Mouse (Mus musculus): ENCODE measurements around the gene Sin3a. TPM values are rescaled to one million over a fixed set of nuclear protein-coding genes. Genes with fewer than 3 reads are reported as not detected.
A peak's percentile ranks its signal among the peaks of the same experiment; 100 is the strongest.

Sin3a gene
- polyA plus RNA-seq, 1 experiment from 2014 or later: 13.3 TPM

DNA sequence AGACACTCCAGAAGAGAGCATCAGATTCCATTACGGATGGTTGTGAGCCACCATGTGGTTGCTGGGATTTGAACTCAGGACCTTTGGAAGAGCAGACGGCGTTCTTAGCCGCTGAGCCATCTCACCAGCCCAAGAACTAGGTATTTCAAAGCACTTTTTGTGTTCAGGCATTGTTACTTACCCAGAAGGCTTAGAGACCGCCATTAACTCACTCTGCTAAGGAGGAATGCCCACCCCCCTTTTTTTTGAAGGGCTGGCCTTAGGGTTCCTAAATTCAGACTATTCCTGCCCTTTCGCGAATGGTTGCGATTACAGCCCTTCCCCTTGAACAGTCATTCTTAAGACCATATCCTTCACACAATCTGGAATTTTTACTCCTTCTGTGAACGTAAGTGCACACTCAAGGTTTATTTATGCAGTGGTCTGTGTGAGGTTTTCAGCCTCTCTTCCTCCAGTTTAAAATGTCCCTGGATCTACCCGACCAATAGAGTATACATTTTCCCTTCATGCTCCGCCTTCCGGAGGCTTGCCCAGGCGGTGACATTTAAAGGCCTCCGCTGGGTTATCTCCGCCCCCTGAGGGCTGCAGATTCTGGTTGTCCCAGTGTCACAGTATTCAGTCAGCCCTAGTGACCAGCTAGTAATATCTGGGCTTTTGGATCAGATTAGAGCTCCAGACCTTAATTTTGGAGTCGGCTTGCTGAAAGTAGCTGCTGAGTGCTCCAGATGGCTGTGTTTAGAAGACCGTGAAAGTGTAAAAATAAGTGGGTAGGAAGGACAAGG is 3.2 kb downstream of the Sin3a start:
- H3K27me3 ChIP-seq: no peaks in the 10 kb centered on the region
- 0 out of 2 replicates have a peak, but pooled peaks cover 1% of the 10 kb centered on the region for H3K36me3 ChIP-seq
- H3K4me2 ChIP-seq: peak overlapping the region; percentile 99
- H3K4me3 ChIP-seq (replicated peaks): peak overlapping the region; percentile 94
- DNase-seq (peak; percentile 81), ATAC-seq (ENCODE audit: low read depth) (no peak)
- H3K9ac ChIP-seq: peak overlapping the region; percentile 92
- no peaks in the 10 kb centered on the region for H3K9me3 ChIP-seq (replicated peaks)
- peaks cover 59% of the 10 kb centered on the region for H3K4me1 ChIP-seq (replicated peaks)
- H3K27ac ChIP-seq: peak overlapping the region; percentile 99
- 10% methylated on average over 17 of the region's 17 CpGs for WGBS (ENCODE audit: insufficient replicate concordance)

DNA sequence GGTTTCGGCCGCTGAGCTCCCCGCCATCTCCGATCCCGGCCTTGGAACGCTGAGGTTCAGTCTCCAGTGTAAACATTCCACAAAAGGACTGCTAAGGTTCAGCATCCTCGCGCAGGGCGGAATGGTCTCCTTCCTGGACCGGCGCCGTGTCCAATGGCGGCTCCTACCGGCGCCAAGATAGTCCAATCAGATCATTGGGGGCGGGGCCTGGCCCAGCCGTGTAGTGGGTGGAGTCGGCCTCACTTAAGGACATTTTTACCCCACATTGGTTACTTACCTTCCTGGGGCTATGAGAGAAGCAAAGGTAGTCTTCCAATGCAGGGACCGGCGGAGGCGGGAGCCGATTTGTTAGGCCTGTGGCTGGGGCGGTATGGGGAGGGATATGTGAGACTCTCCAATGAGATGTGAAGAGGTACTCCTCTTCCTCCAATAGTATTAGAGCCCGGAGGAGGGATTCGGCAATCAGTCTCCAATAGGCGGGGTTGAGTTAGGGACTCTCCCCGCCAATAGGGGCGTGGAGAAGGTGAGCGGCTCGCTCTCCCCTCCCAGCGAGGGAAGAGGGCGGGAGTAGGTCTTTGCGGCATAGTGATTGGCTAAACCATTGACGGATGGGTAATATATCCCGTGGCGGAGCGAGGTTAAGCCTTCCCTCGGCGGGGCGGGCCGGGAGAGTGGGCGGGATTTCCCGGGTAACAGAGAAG is 4.0 kb downstream of the Sin3a start:
- Histone ChIP-seq H3K27ac (peak overlapping the region; percentile 99), H3K36me3 (0 out of 2 replicates have a peak, but pooled peaks cover 4% of the 10 kb centered on the region), H3K27me3 (no peaks in the 10 kb centered on the region), H3K9ac (peak overlapping the region; percentile 92), H3K4me2 (peak overlapping the region; percentile 99), H3K9me3 (replicated peaks) (no peaks in the 10 kb centered on the region), H3K4me3 (replicated peaks) (peak overlapping the region; percentile 94), H3K4me1 (replicated peaks) (peaks cover 53% of the 10 kb centered on the region)
- under 1% methylated on average over 43 of the region's 43 CpGs for WGBS (ENCODE audit: insufficient replicate concordance)
- DNase-seq (peak; percentile 98), ATAC-seq (ENCODE audit: low read depth) (peak; percentile 82)

DNA sequence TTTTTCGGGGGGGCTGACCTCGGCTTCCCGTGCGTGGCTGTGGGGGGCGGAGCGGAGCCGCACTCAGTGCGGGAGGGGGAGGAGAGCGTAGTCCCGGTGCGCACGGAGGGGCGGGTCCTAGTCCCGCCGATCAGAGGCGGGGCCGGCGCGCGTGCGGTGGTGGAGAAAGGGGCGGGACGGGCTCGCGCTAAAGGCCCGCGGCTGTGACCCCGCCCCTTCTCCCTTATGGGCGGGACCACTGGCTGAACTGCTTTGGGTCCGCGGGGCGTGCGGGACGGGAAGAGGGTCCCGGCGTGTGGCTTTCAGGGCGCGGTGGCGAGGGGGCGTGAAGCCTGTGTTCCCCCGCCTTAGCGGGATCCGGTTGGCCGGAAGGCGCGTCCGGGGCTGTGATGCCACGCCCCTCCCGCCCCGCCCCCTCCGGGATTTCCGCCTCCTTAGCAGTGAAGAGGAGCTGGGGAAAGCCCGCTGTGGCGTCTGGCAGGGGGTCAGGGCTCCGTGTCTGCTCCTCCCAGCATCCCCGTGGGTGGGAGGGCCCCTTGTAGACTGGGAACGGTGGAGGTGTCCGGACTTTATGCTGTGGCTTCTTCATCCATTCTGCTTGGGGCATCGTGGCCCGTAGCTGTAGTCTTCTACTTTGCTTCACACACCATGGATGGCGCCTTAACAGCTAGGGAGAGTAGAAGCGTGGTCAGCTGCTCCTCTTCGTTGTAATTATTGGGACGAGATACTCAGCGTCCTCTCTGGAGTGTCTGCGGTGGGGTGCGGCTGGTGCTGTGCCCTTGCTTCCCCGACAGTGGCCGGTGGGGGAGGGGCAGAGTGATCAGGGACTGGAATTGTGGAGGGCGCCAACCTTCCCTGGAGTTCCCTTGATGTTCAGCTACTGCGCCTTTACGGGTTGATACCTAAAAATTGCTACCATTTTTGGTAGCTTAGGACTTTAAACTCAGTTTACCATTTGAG is 5.1 kb downstream of the Sin3a start:
- Histone ChIP-seq H3K27me3 (no peaks in the 10 kb centered on the region), H3K4me3 (replicated peaks) (peak overlapping the region; percentile 94), H3K4me2 (peak overlapping the region; percentile 99), H3K9me3 (replicated peaks) (no peaks in the 10 kb centered on the region), H3K9ac (peak overlapping the region; percentile 92), H3K36me3 (0 out of 2 replicates have a peak, but pooled peaks cover 4% of the 10 kb centered on the region), H3K27ac (peak overlapping the region; percentile 98), H3K4me1 (replicated peaks) (peaks cover 46% of the 10 kb centered on the region)
- ATAC-seq (ENCODE audit: low read depth) (peak; percentile 22), DNase-seq (peak; percentile 86)
- 1% methylated on average over 69 of the region's 72 CpGs for WGBS (ENCODE audit: insufficient replicate concordance)

DNA sequence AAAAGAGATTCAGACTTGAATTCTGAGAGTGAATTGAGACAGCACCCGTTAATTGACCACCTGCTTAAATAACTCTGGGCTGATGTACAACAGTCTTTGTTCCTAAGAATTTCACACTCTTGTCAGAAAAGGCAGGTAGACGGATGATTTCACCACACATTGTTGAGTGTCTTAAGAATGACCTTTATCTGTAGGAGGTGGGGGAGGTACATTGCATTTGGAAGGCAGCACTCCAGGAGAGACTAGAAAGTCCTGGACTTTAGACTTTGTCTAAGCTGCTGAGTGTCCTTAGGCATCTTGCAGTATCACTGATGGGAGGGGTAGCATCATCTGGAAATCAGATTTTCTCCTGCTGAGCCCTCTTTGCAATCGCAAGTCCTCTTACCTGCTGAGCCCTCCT is 10.4 kb downstream of the Sin3a start:
- DNase-seq: no peak
- Histone ChIP-seq H3K4me2 (no peak overlapping the region), H3K36me3 (peaks cover 27% of the 10 kb centered on the region), H3K9me3 (replicated peaks) (no peaks in the 10 kb centered on the region), H3K9ac (no peak overlapping the region), H3K4me3 (replicated peaks) (no peak overlapping the region), H3K27ac (no peak overlapping the region), H3K27me3 (no peaks in the 10 kb centered on the region), H3K4me1 (replicated peaks) (peaks cover 25% of the 10 kb centered on the region)
- ATAC-seq (ENCODE audit: low read depth): no peak
- 80% methylated on average over 3 of the region's 3 CpGs for WGBS (ENCODE audit: insufficient replicate concordance)

DNA sequence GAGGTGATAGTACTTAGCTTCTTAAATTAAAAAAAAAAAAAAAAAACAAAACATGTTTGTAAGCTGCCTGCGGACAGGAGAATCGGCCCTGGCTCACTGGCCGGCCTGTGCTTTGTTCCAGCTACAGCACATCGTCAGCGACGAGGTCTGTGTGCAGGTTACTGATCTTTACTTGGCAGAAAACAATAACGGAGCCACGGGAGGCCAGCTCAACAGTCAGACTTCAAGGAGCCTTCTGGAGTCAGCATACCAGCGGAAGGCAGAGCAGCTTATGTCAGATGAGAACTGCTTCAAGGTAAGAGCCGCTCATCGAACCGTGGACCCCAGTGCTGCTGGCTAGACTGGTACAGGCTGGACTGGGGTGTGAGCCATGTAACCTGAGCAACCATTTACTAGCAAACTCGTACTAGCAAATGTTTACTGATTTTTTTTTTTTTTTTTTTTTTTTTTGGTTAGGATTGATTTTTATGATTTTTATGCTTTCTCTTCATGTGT is 45.5 kb downstream of the Sin3a start:
- no peaks in the 10 kb centered on the region for H3K4me1 ChIP-seq (replicated peaks)
- H3K9me3 ChIP-seq (replicated peaks): no peaks in the 10 kb centered on the region
- no peak overlapping the region for H3K4me2 ChIP-seq
- no peaks in the 10 kb centered on the region for H3K27me3 ChIP-seq
- no peak for DNase-seq
- no peak overlapping the region for H3K9ac ChIP-seq
- no peak overlapping the region for H3K4me3 ChIP-seq (replicated peaks)
- ATAC-seq (ENCODE audit: low read depth): no peak
- H3K36me3 ChIP-seq: peaks cover 90% of the 10 kb centered on the region
- H3K27ac ChIP-seq: no peak overlapping the region
- 93% methylated on average over 13 of the region's 13 CpGs for WGBS (ENCODE audit: insufficient replicate concordance)

DNA sequence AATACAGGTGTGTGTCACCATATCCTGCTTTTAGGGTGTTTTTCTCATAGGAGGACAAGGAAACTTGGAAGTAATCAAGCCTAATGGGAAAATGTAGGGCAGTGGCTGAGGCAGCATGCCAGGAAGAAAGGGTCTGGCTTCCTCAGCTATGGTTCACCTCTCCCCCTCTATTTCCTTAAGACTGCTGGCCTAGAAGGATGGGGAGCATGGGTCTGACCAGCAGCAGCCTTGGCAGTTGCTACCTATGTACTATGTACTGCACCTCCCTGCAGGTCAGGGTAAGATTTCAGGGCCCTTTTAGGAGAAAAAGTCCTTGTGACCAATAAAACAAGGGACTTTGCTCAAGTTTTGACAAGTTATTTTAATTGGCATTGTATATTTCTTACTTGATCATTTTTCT is 57.8 kb downstream of the Sin3a start:
- ATAC-seq (ENCODE audit: low read depth) (no peak), DNase-seq (no peak)
- H3K4me2 ChIP-seq: peak overlapping the region; percentile 100
- H3K4me1 ChIP-seq (replicated peaks): peaks cover 22% of the 10 kb centered on the region
- H3K36me3 ChIP-seq: peaks cover 41% of the 10 kb centered on the region
- peak overlapping the region; percentile 87 for H3K4me3 ChIP-seq (replicated peaks)
- no peaks in the 10 kb centered on the region for H3K27me3 ChIP-seq
- H3K9ac ChIP-seq: peak overlapping the region; percentile 86
- H3K27ac ChIP-seq: no peak overlapping the region
- H3K9me3 ChIP-seq (replicated peaks): no peaks in the 10 kb centered on the region

DNA sequence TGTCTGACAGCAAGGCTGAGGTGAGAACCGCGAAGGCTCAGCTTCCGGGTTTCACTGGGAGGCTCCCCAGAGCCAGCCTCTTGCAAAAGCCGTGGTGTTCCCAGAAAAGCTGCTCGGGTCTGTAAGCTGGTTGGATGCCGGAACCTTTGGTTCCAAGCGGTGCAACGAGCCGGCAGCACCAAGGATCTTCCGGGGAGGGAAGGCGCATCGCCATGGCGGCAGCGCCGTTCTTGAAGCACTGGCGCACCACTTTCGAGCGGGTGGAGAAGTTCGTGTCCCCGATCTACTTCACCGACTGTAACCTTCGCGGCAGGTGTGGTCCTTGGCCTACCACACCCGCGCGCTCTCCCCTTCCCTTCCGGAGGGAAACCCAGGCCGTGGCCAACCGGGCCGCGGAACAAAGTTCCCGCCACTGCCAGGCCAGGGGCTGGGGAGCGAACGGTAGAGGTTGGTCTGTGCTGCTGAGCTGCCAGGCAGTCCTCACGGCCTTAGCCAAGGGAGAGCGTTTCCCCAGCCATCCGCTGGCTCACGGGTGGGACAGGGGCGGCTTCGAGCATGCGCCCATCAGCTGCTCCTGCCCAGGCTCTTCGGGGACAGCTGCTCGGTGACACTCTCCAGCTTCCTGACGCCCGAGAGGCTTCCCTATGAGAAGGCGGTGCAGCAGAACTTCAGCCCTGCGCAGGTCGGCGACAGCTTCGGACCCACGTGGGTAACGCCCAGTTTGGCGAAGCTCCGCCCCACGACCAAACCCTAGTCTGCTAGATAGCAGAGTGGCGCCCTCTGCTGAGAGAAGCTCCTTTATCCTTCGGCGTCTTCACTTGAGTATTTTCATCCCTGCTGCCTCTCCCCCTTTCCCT is 59.0 kb downstream of the Sin3a start, which contains the start of gene Man2c1:
Man2c1 (plus strand) TSS at position 114 of the 857 bp plus-strand sequence.
- H3K4me3 ChIP-seq (replicated peaks): peak within 1 kb of the TSS; percentile 87
- H3K4me1 ChIP-seq (replicated peaks): peaks cover 22% of the 10 kb centered on the region
- H3K27me3 ChIP-seq: no peaks in the 10 kb centered on the region
- DNase-seq (peak; percentile 93), ATAC-seq (ENCODE audit: low read depth) (peak; percentile 89)
- peak within 1 kb of the TSS; percentile 98 for H3K27ac ChIP-seq
- H3K36me3 ChIP-seq: peaks cover 37% of the 10 kb centered on the region
- 0% methylated on average over 57 of the region's 58 CpGs for WGBS (ENCODE audit: insufficient replicate concordance)
- H3K9ac ChIP-seq: peak within 1 kb of the TSS; percentile 86
- no peaks in the 10 kb centered on the region for H3K9me3 ChIP-seq (replicated peaks)
- peak within 1 kb of the TSS; percentile 100 for H3K4me2 ChIP-seq

DNA sequence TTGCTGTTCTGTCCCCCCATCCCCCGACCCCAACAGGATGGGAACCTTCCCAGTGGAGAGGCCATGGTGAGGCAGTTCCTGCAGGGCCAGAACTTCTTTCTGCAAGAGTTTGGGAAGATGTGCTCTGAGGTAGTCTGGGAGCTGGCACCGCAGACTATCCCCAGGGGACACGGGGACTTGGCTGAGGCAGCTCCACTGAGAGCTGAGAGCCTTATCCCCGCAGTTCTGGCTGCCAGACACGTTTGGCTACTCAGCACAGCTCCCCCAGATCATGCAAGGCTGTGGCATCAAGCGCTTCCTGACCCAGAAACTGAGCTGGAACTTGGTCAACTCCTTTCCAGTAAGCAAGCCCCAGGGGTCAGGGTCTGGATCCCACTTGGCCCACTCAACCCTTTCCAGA is 65.4 kb downstream of the Sin3a start:
- Histone ChIP-seq H3K27me3 (no peaks in the 10 kb centered on the region), H3K27ac (no peak overlapping the region), H3K4me2 (no peak overlapping the region), H3K4me3 (replicated peaks) (no peak overlapping the region), H3K36me3 (peaks cover 70% of the 10 kb centered on the region), H3K4me1 (replicated peaks) (no peaks in the 10 kb centered on the region), H3K9ac (no peak overlapping the region), H3K9me3 (replicated peaks) (no peaks in the 10 kb centered on the region)
- 78% methylated on average over 6 of the region's 6 CpGs for WGBS (ENCODE audit: insufficient replicate concordance)
- DNase-seq (no peak), ATAC-seq (ENCODE audit: low read depth) (no peak)

DNA sequence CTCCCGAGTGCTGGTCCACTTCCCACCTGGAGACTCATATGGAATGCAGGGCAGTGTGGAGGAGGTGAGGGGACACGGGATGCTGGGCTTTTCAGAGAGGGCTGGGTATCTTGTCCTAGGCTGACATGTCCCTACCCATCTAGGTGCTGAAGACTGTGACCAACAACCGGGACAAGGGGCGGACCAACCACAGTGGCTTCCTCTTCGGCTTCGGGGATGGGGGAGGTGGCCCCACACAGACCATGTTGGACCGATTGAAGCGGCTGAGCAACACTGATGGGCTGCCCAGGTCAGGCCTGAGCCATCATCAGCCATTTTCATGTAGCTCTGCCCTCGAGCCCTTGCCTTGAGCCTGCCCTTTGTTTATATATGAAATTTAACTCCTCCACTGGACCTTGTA is 65.9 kb downstream of the Sin3a start:
- Histone ChIP-seq H3K4me3 (replicated peaks) (no peak overlapping the region), H3K27ac (no peak overlapping the region), H3K4me1 (replicated peaks) (no peaks in the 10 kb centered on the region), H3K9me3 (replicated peaks) (no peaks in the 10 kb centered on the region), H3K27me3 (no peaks in the 10 kb centered on the region), H3K36me3 (peaks cover 72% of the 10 kb centered on the region), H3K9ac (no peak overlapping the region), H3K4me2 (no peak overlapping the region)
- DNase-seq (no peak), ATAC-seq (ENCODE audit: low read depth) (no peak)
- 67% methylated on average over 9 of the region's 9 CpGs for WGBS (ENCODE audit: insufficient replicate concordance)

DNA sequence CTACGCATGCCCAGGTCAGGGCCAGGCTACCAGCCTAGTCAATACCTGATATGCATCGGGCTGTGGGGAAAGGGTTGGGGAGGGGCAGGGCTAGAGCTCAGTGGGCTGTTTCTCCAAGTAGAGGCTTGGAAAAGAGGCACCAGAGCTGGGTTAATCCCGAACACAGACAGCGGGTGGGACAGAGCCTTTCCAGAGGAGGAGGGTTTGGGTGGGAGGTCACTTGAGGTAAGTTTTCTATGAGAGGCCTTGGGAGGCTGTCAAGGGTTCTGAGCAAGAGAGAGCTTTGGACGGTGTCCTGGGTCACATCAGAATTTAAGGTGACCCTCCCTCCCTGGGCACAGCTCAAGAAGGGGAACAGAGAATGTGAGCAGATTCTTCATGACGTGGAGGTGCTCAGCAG is 66.7 kb downstream of the Sin3a start:
- no peak overlapping the region for H3K4me3 ChIP-seq (replicated peaks)
- no peak for ATAC-seq (ENCODE audit: low read depth)
- 80% methylated on average over 6 of the region's 6 CpGs for WGBS (ENCODE audit: insufficient replicate concordance)
- DNase-seq: no peak
- H3K4me2 ChIP-seq: no peak overlapping the region
- no peaks in the 10 kb centered on the region for H3K9me3 ChIP-seq (replicated peaks)
- no peaks in the 10 kb centered on the region for H3K4me1 ChIP-seq (replicated peaks)
- no peak overlapping the region for H3K9ac ChIP-seq
- H3K36me3 ChIP-seq: peaks cover 72% of the 10 kb centered on the region
- H3K27me3 ChIP-seq: no peaks in the 10 kb centered on the region
- no peak overlapping the region for H3K27ac ChIP-seq
